In the genomic region with DNA sequence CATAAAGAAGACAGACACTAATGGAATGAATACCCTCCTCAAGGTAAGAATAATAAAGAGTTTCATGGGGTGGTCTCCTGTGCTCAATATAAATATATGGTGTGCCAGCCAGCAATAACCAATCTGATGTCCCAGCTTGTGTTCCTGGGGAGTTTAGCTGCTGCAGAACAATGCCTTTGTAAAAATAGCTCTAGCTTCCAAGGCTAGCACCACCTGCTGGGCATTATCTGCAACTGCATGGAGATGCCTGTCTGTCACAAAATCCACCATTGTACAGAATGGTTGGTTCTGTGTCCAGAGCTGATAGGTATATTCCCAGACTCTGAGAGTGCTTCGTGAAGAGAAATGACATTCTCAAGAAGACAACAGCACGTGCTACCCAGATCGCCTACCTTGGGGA, we compare ENCODE assay signal across 9 mouse cellular contexts. TPM values are rescaled to one million over a fixed set of nuclear protein-coding genes. Genes with fewer than 3 reads are reported as not detected.
A peak's percentile ranks its signal among the peaks of the same experiment; 100 is the strongest.
DNase-seq lines count a peak whose midpoint lies in the region; TF ChIP-seq lines count a peak whose summit lies in the region.
"Had no signal": no experiment of that assay in that cellular context is flagged by ENCODE, and none has a peak within 500 bp of the region (broad histone marks: within the 10 kb centered on the region; RNA-seq: fewer than 3 reads in every experiment).

No protein-coding gene starts in this region.

- no peak overlapping the region for H3K4me3 ChIP-seq in E14TG2a.4 (replicated peaks; ENCODE audit: low read length)
- H3K4me3 ChIP-seq in bone marrow, adult 2 months (replicated peaks; ENCODE audit: control insufficient read depth, low read depth, low read length) = no peak overlapping the region
- H3K4me3 ChIP-seq in embryonic fibroblast, embryonic 13.5 days (ENCODE audit: insufficient read depth, low read length) = no peak overlapping the region
- H3K4me3 ChIP-seq: lung, embryonic 15.5 days had no signal

- H3K4me1 ChIP-seq in E14TG2a.4 (replicated peaks; ENCODE audit: low read depth, low read length) = peaks cover 8% of the 10 kb centered on the region
- H3K4me1 ChIP-seq in bone marrow, adult 2 months (ENCODE audit: control insufficient read depth, insufficient read depth, low read length) = no peaks in the 10 kb centered on the region
- H3K4me1 ChIP-seq in embryonic fibroblast, embryonic 13.5 days (ENCODE audit: control insufficient read depth, insufficient read depth, low read length) = no peaks in the 10 kb centered on the region

- H3K27me3 ChIP-seq in E14TG2a.4 (ENCODE audit: insufficient read depth, low read length) = peaks cover 9% of the 10 kb centered on the region; the same call in 1 of the 2 replicates
- H3K27me3 ChIP-seq: lung, embryonic 15.5 days had no signal

- TF ChIP-seq POLR2A in bone marrow, adult 2 months (IDR thresholded peaks at IDR 0.05; ENCODE audit: borderline replicate concordance, control insufficient read depth, low read depth, low read length) = no peak
- TF ChIP-seq POLR2A in embryonic fibroblast, embryonic 13.5 days (IDR thresholded peaks at IDR 0.05; ENCODE audit: low read depth, low read length) = no peak

- no peaks in the 10 kb centered on the region for H3K9me3 ChIP-seq in E14TG2a.4 (ENCODE audit: low read length)
- H3K9me3 ChIP-seq: lung, embryonic 15.5 days had no signal

- peak; percentile 97 for TF ChIP-seq CTCF in E14TG2a.4 (conservative IDR thresholded peaks at IDR 0.05; ENCODE audit: low read length)
- TF ChIP-seq CTCF in bone marrow, adult 2 months (IDR thresholded peaks at IDR 0.05; ENCODE audit: control insufficient read depth, insufficient read depth, low read length) = peak; percentile 62
- TF ChIP-seq CTCF in embryonic fibroblast, embryonic 13.5 days (IDR thresholded peaks at IDR 0.05; ENCODE audit: borderline replicate concordance, insufficient read depth, low read length) = peak; percentile 59; the same call in 1 of the 2 replicates

- no peak overlapping the region for H3K27ac ChIP-seq in bone marrow, adult 2 months (ENCODE audit: control insufficient read depth, insufficient read depth, low read depth, low read length, poor library complexity)
- H3K27ac ChIP-seq in embryonic fibroblast, embryonic 13.5 days (ENCODE audit: insufficient read depth, low read length) = no peak overlapping the region
- H3K27ac ChIP-seq: lung, embryonic 15.5 days had no signal

- no peaks in the 10 kb centered on the region for H3K36me3 ChIP-seq in E14TG2a.4 (ENCODE audit: insufficient read depth, low read length)
- H3K36me3 ChIP-seq: lung, embryonic 15.5 days had no signal

- WGBS in bone marrow, adult 2 months = 19% methylated on average over 3 of the region's 3 CpGs

- peak; percentile 66 for DNase-seq in layer of hippocampus, adult 11-12 months (ENCODE audit: low spot score)
- DNase-seq in layer of hippocampus, adult 9-11 months = no peak
- DNase-seq in layer of hippocampus, postnatal 10 days (ENCODE audit: low spot score in 2 of 2) = peak; percentile 31 to 33
- DNase-seq in naive thymus-derived CD4-positive, alpha-beta T cell, adult 2 months (ENCODE audit: low read depth) = peak; percentile 53
- no peak for DNase-seq in right cerebral cortex, postnatal 36 days (ENCODE audit: low spot score in 2 of 2)

RNA-seq across cellular contexts. Expression of a gene that starts 4.4 kb away (rescaled TPM):
- polyA plus RNA-seq in bone marrow, adult 2 months (2011; ENCODE audit: insufficient read depth, insufficient read length, low replicate concordance, missing spikeins) = not detected in 2 replicates
- polyA plus RNA-seq in embryonic fibroblast, embryonic 13.5 days (2011; ENCODE audit: insufficient read length, low read depth, missing spikeins) = not detected in 2 replicates
- total RNA-seq in layer of hippocampus, postnatal 10 days (2021) = 1 to 10 TPM; 1.1 to 1.3 TPM

Comparison
In these comparisons a context has a peak if more than half of its experiments do, and no peak if none do; other contexts are left out.
1. DNase-seq: peak in layer of hippocampus, adult 11-12 months (single experiment), layer of hippocampus, postnatal 10 days (2 of 2) and naive thymus-derived CD4-positive, alpha-beta T cell, adult 2 months (single experiment); none in layer of hippocampus, adult 9-11 months (single experiment) and right cerebral cortex, postnatal 36 days (0 of 2).
2. Peak in every context shown above with its lines, with median percentiles within 50 percentile points of each other: CTCF ChIP-seq.